Mouse (Mus musculus) left cerebral cortex, postnatal 4 days (tissue): ENCODE results near the gene Zswim8. TPM values are rescaled to one million over a fixed set of nuclear protein-coding genes. Genes with fewer than 3 reads are reported as not detected.
"Not testable (repeated sequence)": the region's sequence is repeated elsewhere in the genome, so short reads cannot be mapped to it uniquely, and the experiment has no call there.

ENCODE experiments used
- DNase-seq: peaks from one replicate; pipeline ENCODE4 v3.0.0-alpha.2; 2022
- intact Hi-C: fragments of 180-260 bp; cut with DNase I; formaldehyde crosslinking; loops from one replicate; pipeline ENCODE4 v1.15.1; 2025
- total RNA-seq, 2 experiments: library from RNA; stranded (reverse); gene quantifications; 2 replicates each; pipeline ENCODE4 v1.2.3; 2021

Zswim8 gene
- total RNA-seq, 2 experiments from 2014 or later: 182 to 183 TPM

- intact Hi-C loops: no loop called here
- no peak for DNase-seq
Measured at GRCm38 (mm10) chr14:20691772-20692171, 15.6 kb upstream of the Zswim8 start.

- DNase-seq: no peak
- intact Hi-C loops: no loop called here
Measured at GRCm38 (mm10) chr14:20693589-20694101, 13.7 kb upstream of the Zswim8 start.

GRCm38 (mm10) chr14:20694185-20694883 lies 13.0 kb upstream of the Zswim8 start:
- intact Hi-C loops: no loop called here
- no peak for DNase-seq

- intact Hi-C loops: no loop called here
- peak; percentile 93 for DNase-seq
Measured at GRCm38 (mm10) chr14:20694884-20695760, 12.2 kb upstream of the Zswim8 start, which contains the start of gene Fut11. Gene Fut11, plus strand, starts transcription at chr14:20694968.

- intact Hi-C loops: no loop called here
Measured at GRCm38 (mm10) chr14:20695761-20696520, 11.4 kb upstream of the Zswim8 start.

GRCm38 (mm10) chr14:20696986-20697385 lies 10.4 kb upstream of the Zswim8 start:
- DNase-seq: peak; percentile 36
- intact Hi-C loops: no loop called here

More at GRCm38 (mm10) chr14:20695761-20696520, 11.4 kb upstream of the Zswim8 start:
- peak; percentile 7 for DNase-seq

GRCm38 (mm10) chr14:20698515-20698914 lies 8.8 kb upstream of the Zswim8 start:
- no peak for DNase-seq
- intact Hi-C loops: no loop called here

- no peak for DNase-seq
- intact Hi-C loops: no loop called here
Measured at GRCm38 (mm10) chr14:20700362-20700761, 7.0 kb upstream of the Zswim8 start.

- intact Hi-C loops: no loop called here
- DNase-seq: no peak
Measured at GRCm38 (mm10) chr14:20701554-20701953, 5.8 kb upstream of the Zswim8 start.

GRCm38 (mm10) chr14:20702096-20702740 lies 5.1 kb upstream of the Zswim8 start:
- no peak for DNase-seq
- intact Hi-C loops: no loop called here

GRCm38 (mm10) chr14:20702741-20703381 lies 4.5 kb upstream of the Zswim8 start, which contains the start of gene Chchd1:
Gene Chchd1, plus strand, starts transcription at chr14:20703006.
- peak; percentile 91 for DNase-seq
- intact Hi-C loops: no loop called here

GRCm38 (mm10) chr14:20703461-20703860 lies 3.9 kb upstream of the Zswim8 start:
- intact Hi-C loops, DNase-seq: not testable (repeated sequence)

- intact Hi-C loops: no loop called here
- no peak for DNase-seq
Measured at GRCm38 (mm10) chr14:20708239-20708638, 887 bp downstream of the Zswim8 start.

GRCm38 (mm10) chr14:20713832-20714231 lies 6.5 kb downstream of the Zswim8 start:
- DNase-seq: no peak
- intact Hi-C loops: no loop called here

GRCm38 (mm10) chr14:20718443-20718842 lies 11.1 kb downstream of the Zswim8 start:
- DNase-seq: no peak
- intact Hi-C loops: no loop called here

- no peak for DNase-seq
- intact Hi-C loops: loop anchor here (10.0 kb wide), 1 partner anchor 305 kb away; no protein-coding TSS in a partner anchor
Measured at GRCm38 (mm10) chr14:20719767-20720166, 12.4 kb downstream of the Zswim8 start.

- DNase-seq: no peak
- intact Hi-C loops: loop anchor here (10.0 kb wide), 1 partner anchor 303 kb away; no protein-coding TSS in a partner anchor
Measured at GRCm38 (mm10) chr14:20721371-20721770, 14.0 kb downstream of the Zswim8 start.

GRCm38 (mm10) chr14:20723006-20723405 lies 15.7 kb downstream of the Zswim8 start:
- intact Hi-C loops: loop anchor here (10.0 kb wide), 1 partner anchor 302 kb away; no protein-coding TSS in a partner anchor
- DNase-seq: no peak

GRCm38 (mm10) chr14:20724043-20724442 lies 16.7 kb downstream of the Zswim8 start:
- DNase-seq: peak; percentile 63
- intact Hi-C loops: loop anchor here (10.0 kb wide), 1 partner anchor 301 kb away; no protein-coding TSS in a partner anchor
